Mouse (Mus musculus): Measurements from ENCODE around the gene Rcn2. TPM values are rescaled to one million over a fixed set of nuclear protein-coding genes. Genes with fewer than 3 reads are reported as not detected.

Rcn2 gene
- polyA plus RNA-seq, 1 experiment = 47.3 TPM

DNA sequence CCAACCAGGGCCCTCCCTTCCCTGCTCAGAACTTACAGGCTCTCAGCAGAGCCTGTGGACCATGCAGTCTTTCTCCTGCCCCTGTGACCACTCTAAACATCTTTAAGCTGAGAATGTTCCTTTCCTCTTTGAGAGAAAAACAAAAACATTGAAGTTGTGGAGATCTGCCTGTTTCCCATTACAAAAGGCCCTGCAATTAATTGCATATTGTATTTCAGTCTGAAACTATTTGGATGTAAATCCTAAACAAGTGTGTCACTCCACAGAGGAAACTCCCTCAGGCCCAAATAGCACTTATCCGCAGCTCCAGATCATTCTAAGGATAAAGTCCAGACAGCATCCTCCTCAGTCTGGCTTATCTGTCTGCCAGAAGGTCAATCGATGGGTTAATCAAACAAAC lies 31.2 kb downstream of the Rcn2 start:
- H3K36me3 ChIP-seq (ENCODE audit: control insufficient read depth, insufficient read depth, low read length) = no peaks in the 10 kb centered on the region
- 95% methylated on average over 2 of the region's 2 CpGs for WGBS
- H3K27ac ChIP-seq (ENCODE audit: control insufficient read depth, insufficient read depth, low read length) = no peak overlapping the region
- no peaks in the 10 kb centered on the region for H3K27me3 ChIP-seq (ENCODE audit: control insufficient read depth, insufficient read depth, low read length)
- peaks cover 24% of the 10 kb centered on the region for H3K4me1 ChIP-seq (replicated peaks; ENCODE audit: control insufficient read depth, insufficient read depth, low read length)
- TF ChIP-seq CTCF (IDR thresholded peaks at IDR 0.05; ENCODE audit: borderline replicate concordance, control insufficient read depth, extremely low read depth, insufficient read depth, low read length, poor library complexity) = no peak
- no peak for TF ChIP-seq POLR2A (IDR thresholded peaks at IDR 0.05; ENCODE audit: control insufficient read depth, extremely low read depth, insufficient read depth, low read length, poor library complexity)
- no peak overlapping the region for H3K4me3 ChIP-seq (ENCODE audit: control insufficient read depth, insufficient read depth, low read length)
- no peak for DNase-seq

DNA sequence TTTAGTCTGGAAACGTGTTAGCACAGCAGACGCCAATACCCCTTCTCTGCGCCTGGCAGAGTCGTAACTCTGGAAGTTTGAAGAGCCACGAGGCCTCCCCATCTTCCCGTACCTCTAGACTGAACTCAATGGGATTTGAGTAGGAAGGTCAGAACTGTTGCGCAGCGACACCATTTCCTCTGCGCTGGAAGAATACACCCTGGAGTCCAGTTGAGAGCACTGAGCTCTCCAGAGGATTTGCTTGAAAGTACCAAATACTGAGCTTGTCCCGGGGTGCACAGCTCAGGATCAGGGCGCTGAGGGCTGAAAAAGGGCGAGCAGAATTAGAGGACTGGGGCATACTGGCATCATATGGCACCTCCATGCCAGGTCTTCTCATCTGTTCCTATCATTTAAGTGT lies 33.2 kb downstream of the Rcn2 start:
- Histone ChIP-seq H3K4me1 (replicated peaks; ENCODE audit: control insufficient read depth, insufficient read depth, low read length) (peaks cover 27% of the 10 kb centered on the region), H3K4me3 (ENCODE audit: control insufficient read depth, insufficient read depth, low read length) (no peak overlapping the region), H3K36me3 (ENCODE audit: control insufficient read depth, insufficient read depth, low read length) (no peaks in the 10 kb centered on the region), H3K27ac (ENCODE audit: control insufficient read depth, insufficient read depth, low read length) (no peak overlapping the region; the same call in 1 of the 2 replicates), H3K27me3 (ENCODE audit: control insufficient read depth, insufficient read depth, low read length) (no peaks in the 10 kb centered on the region)
- DNase-seq = no peak
- WGBS = 93% methylated on average over 12 of the region's 12 CpGs
- no peak for TF ChIP-seq CTCF (IDR thresholded peaks at IDR 0.05; ENCODE audit: borderline replicate concordance, control insufficient read depth, extremely low read depth, insufficient read depth, low read length, poor library complexity)
- TF ChIP-seq POLR2A (IDR thresholded peaks at IDR 0.05; ENCODE audit: control insufficient read depth, extremely low read depth, insufficient read depth, low read length, poor library complexity) = no peak

DNA sequence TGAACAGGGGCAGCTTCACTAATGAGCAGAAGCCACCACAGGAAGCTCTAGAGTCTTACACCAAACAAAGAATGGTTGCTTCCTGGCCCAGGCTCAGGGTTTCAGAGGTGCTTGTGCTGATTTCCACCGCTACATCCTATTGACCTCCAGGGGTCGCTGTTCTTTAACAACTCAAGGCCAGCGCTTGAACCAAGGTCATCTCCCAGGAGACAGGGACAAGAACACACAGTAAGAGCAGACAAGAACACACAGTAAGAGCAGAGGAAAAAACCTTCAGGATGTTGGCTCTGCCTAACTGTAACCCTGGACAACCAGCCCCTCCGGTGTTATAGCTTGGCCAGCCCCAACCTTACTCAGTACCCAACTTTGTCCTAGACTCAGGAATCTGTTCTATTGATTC lies 33.6 kb downstream of the Rcn2 start:
- TF ChIP-seq CTCF (IDR thresholded peaks at IDR 0.05; ENCODE audit: borderline replicate concordance, control insufficient read depth, extremely low read depth, insufficient read depth, low read length, poor library complexity) (peak; percentile 61; the same call in 1 of the 2 replicates), POLR2A (IDR thresholded peaks at IDR 0.05; ENCODE audit: control insufficient read depth, extremely low read depth, insufficient read depth, low read length, poor library complexity) (no peak)
- no peaks in the 10 kb centered on the region for H3K27me3 ChIP-seq (ENCODE audit: control insufficient read depth, insufficient read depth, low read length)
- H3K27ac ChIP-seq (ENCODE audit: control insufficient read depth, insufficient read depth, low read length) = peak overlapping the region; percentile 95
- H3K4me3 ChIP-seq (ENCODE audit: control insufficient read depth, insufficient read depth, low read length) = no peak overlapping the region
- H3K4me1 ChIP-seq (replicated peaks; ENCODE audit: control insufficient read depth, insufficient read depth, low read length) = peaks cover 27% of the 10 kb centered on the region
- DNase-seq = peak; percentile 74
- no peaks in the 10 kb centered on the region for H3K36me3 ChIP-seq (ENCODE audit: control insufficient read depth, insufficient read depth, low read length)
- 4% methylated on average over 4 of the region's 4 CpGs for WGBS

DNA sequence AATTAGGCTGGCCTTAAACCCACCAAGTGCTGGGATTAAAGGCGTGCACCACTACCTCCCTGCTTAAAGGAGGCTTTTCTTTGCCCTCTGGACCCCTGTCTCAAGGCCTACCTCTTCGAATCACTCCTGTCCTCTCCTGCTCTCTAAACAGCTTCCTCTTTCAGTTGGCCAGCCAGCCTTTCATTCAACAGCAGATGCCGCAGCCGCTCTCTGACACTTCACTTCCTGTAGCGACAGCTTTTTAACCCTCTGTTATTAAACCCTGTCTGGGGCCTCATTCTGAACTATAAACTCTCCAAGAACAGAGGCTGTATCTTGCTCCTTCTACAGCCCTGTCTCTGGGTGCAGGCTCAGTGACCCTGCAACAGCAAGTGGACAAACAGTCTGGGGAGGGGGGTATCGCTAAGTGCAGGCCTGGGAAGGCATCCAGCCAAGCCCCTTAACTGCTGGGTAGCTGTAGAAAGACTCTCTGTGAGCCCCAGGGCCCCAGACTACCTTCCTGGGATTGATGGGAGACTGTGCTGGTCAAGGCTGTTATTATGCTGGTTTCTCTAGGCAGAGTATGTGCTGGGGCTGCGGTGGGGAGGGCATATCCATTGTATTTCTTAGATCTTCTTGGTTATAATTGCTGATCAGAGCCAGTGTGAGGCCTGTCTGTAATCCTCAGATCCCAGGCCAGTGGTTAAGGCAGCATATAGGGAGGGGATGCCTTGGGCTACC lies 34.4 kb downstream of the Rcn2 start:
- peak; percentile 67 for DNase-seq
- H3K4me3 ChIP-seq (ENCODE audit: control insufficient read depth, insufficient read depth, low read length) = no peak overlapping the region
- no peaks in the 10 kb centered on the region for H3K36me3 ChIP-seq (ENCODE audit: control insufficient read depth, insufficient read depth, low read length)
- no peaks in the 10 kb centered on the region for H3K27me3 ChIP-seq (ENCODE audit: control insufficient read depth, insufficient read depth, low read length)
- TF ChIP-seq CTCF (IDR thresholded peaks at IDR 0.05; ENCODE audit: borderline replicate concordance, control insufficient read depth, extremely low read depth, insufficient read depth, low read length, poor library complexity) = no peak
- H3K4me1 ChIP-seq (replicated peaks; ENCODE audit: control insufficient read depth, insufficient read depth, low read length) = peaks cover 27% of the 10 kb centered on the region
- WGBS = 14% methylated on average over 7 of the region's 7 CpGs
- H3K27ac ChIP-seq (ENCODE audit: control insufficient read depth, insufficient read depth, low read length) = peak overlapping the region; percentile 95

DNA sequence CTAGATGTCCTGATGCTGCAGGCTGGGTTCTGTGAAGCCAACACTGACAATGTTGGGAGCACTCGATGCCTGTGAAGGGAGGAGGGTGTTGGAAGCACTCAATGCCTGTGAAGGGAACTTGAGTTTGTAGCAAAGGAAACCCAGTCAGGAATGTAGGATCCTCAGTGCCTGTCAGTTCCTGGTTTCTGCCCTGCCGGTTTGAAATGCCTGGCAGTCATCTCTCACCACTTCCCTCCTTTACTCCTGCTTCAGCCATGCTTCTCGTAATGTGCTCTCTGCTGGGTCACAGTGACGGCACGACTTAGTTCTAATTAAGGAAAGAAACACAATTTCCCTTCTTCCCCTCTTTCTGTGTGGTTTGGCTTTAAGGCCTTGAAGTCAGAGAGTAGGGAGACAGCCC lies 37.9 kb downstream of the Rcn2 start:
- Histone ChIP-seq H3K4me3 (ENCODE audit: control insufficient read depth, insufficient read depth, low read length) (no peak overlapping the region), H3K4me1 (replicated peaks; ENCODE audit: control insufficient read depth, insufficient read depth, low read length) (peaks cover 27% of the 10 kb centered on the region)

DNA sequence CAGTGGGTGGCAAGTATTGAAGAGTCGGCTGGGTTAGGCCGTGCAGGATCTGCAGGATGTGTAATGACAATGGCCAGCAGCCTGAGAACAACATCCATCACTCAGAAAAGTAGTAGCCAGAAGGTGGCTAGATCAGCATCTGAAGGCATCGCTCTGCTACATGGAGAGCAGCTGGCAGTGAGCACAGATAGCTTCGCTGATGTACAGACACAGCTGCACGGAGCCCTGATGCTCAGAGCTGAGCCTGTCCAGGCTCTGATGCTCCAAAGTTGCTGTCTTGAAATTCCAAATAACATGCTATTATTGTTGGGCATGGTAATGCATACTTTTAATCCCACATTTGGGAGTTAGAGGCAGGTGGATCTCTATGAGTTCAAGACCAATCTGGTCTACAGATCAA lies 44.9 kb downstream of the Rcn2 start:
- Histone ChIP-seq H3K27ac (ENCODE audit: control insufficient read depth, insufficient read depth, low read length) (no peak overlapping the region), H3K4me1 (replicated peaks; ENCODE audit: control insufficient read depth, insufficient read depth, low read length) (peaks cover 18% of the 10 kb centered on the region), H3K27me3 (ENCODE audit: control insufficient read depth, insufficient read depth, low read length) (no peaks in the 10 kb centered on the region), H3K36me3 (ENCODE audit: control insufficient read depth, insufficient read depth, low read length) (no peaks in the 10 kb centered on the region), H3K4me3 (ENCODE audit: control insufficient read depth, insufficient read depth, low read length) (no peak overlapping the region)
- TF ChIP-seq POLR2A (IDR thresholded peaks at IDR 0.05; ENCODE audit: control insufficient read depth, extremely low read depth, insufficient read depth, low read length, poor library complexity) = no peak
- TF ChIP-seq CTCF (IDR thresholded peaks at IDR 0.05; ENCODE audit: borderline replicate concordance, control insufficient read depth, extremely low read depth, insufficient read depth, low read length, poor library complexity) = no peak
- no peak for DNase-seq
- WGBS = 98% methylated on average over 5 of the region's 5 CpGs

More for the DNA sequence above, 37.9 kb downstream of the Rcn2 start:
- DNase-seq = no peak
- Histone ChIP-seq H3K36me3 (ENCODE audit: control insufficient read depth, insufficient read depth, low read length) (no peaks in the 10 kb centered on the region), H3K27me3 (ENCODE audit: control insufficient read depth, insufficient read depth, low read length) (no peaks in the 10 kb centered on the region), H3K27ac (ENCODE audit: control insufficient read depth, insufficient read depth, low read length) (no peak overlapping the region)
- WGBS = 55% methylated on average over 5 of the region's 5 CpGs
- no peak for TF ChIP-seq CTCF (IDR thresholded peaks at IDR 0.05; ENCODE audit: borderline replicate concordance, control insufficient read depth, extremely low read depth, insufficient read depth, low read length, poor library complexity)
- TF ChIP-seq POLR2A (IDR thresholded peaks at IDR 0.05; ENCODE audit: control insufficient read depth, extremely low read depth, insufficient read depth, low read length, poor library complexity) = no peak

Measured in thymus, adult 2 months (tissue).